Mouse (Mus musculus): ENCODE results near the gene Zdhhc12.

GRCm38 (mm10) chr2:30112564-30112963, 19.1 kb upstream of the Zdhhc12 start:
- TF ChIP-seq ZC3H11A (IDR thresholded peaks at IDR 0.05; ENCODE audit: borderline replicate concordance, low read depth, low read length) (no peak), CHD2 (IDR thresholded peaks at IDR 0.05; ENCODE audit: low read depth, low read length) (no peak), HCFC1 (IDR thresholded peaks at IDR 0.05; ENCODE audit: borderline replicate concordance, insufficient read depth, low read length) (no peak), ZNF384 (IDR thresholded peaks at IDR 0.05; ENCODE audit: low read depth, low read length) (no peak), MAFK (IDR thresholded peaks at IDR 0.05; ENCODE audit: insufficient read depth, low read depth, low read length) (no peak)

All from ES-E14 (cell line).